Mouse (Mus musculus) liver, adult 2 months (tissue): ENCODE measurements around the gene Cdk1. TPM values are rescaled to one million over a fixed set of nuclear protein-coding genes. Genes with fewer than 3 reads are reported as not detected.

Experiments used
- DNase-seq: peaks from one replicate; pipeline ENCODE4 v3.0.0-alpha.2; 2011; ENCODE audit warnings: low read depth, low spot score; ENCODE audit errors: extremely low read depth
- H3K27ac ChIP-seq: fragments of 200-500 bp; replicated peaks from 2 replicates; pipeline ENCODE4 v1.5.1; 2012; ENCODE audit warnings: low read depth, mild to moderate bottlenecking, control low read depth, inconsistent platforms, low read length; ENCODE audit not compliant: insufficient read depth
- H3K27me3 ChIP-seq: fragments of 200-500 bp; 2 replicates; pipeline ENCODE4 v1.6.1; 2012; ENCODE audit warnings: mild to moderate bottlenecking, moderate library complexity, low read length, inconsistent platforms; ENCODE audit not compliant: control insufficient read depth, insufficient read depth
- H3K36me3 ChIP-seq: fragments of 200-500 bp; 2 replicates; pipeline ENCODE4 v1.6.1; 2012; ENCODE audit warnings: low read length, inconsistent platforms; ENCODE audit not compliant: control insufficient read depth, insufficient read depth
- H3K4me1 ChIP-seq: fragments of 200-500 bp; 2 replicates; pipeline ENCODE4 v1.6.1; 2011; ENCODE audit warnings: low read length; ENCODE audit not compliant: control insufficient read depth, insufficient read depth
- H3K4me3 ChIP-seq: fragments of 200-500 bp; 2 replicates; pipeline ENCODE4 v1.5.1; 2011; ENCODE audit warnings: low read depth, mild to moderate bottlenecking, control low read depth, low read length, moderate library complexity; ENCODE audit not compliant: insufficient read depth
- H3K79me2 ChIP-seq: fragments of 200-500 bp; 2 replicates; pipeline ENCODE4 v1.6.1; 2012; ENCODE audit warnings: inconsistent platforms, mild to moderate bottlenecking, low read length, moderate library complexity; ENCODE audit not compliant: control insufficient read depth, insufficient read depth
- H3K9ac ChIP-seq: fragments of 200-500 bp; 2 replicates; pipeline ENCODE4 v1.6.1; 2012; ENCODE audit warnings: low read depth, mild to moderate bottlenecking, control low read depth, inconsistent platforms, low read length
- CTCF ChIP-seq: fragments of 200-500 bp; IDR thresholded peaks from 2 replicates; pipeline ENCODE4 v1.5.1; 2011; ENCODE audit warnings: low read depth, low read length, control low read depth
- POLR2A ChIP-seq: fragments of 200-500 bp; IDR thresholded peaks from 2 replicates; pipeline ENCODE4 v1.6.1; 2011; ENCODE audit warnings: low read length, control low read depth; ENCODE audit not compliant: insufficient read depth; ENCODE audit errors: extremely low read depth
- WGBS: fragments of 180-500 bp; shearing (Covaris S2); methylation state at CpG from one replicate; pipeline ENCODE4 v1.1.7; 2018; 5-methylcytosine and 5-hydroxymethylcytosine counted together
- polyA plus RNA-seq: library from polyadenylated mRNA; depleted of rRNA; stranded (reverse); fragments of >200 nt; gene quantifications from 2 replicates; pipeline ENCODE4 v1.2.3, GENCODE M21; 2012
- total RNA-seq: library from RNA; depleted of rRNA; stranded (reverse); fragments of >200 nt; gene quantifications from 2 replicates; pipeline ENCODE4 v1.2.3, GENCODE M21; 2014

Cdk1 gene
- total and polyA plus RNA-seq, 2 experiments = 1.8 to 4.9 TPM

DNA sequence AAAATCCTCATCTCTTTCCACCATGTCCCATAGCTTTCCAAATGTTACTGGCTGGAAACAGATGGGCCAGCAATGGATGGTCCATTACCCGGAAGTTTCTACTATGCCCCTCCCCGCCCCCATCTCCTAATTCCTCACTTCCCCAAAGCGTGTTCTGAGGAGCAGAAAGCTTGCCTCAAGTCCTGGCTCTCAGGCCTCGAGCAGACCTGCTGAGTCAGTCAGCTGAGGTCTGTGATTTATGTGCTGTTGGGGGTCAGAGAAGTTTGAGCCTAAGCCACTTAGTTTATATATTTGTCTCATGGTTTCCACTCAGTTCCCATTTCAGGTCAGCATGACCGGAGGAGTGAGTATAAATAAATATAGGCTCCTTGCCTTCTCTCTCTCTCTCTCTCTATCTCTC, 43.6 kb downstream of the Cdk1 start:
- DNase-seq = no peak
- H3K27me3 ChIP-seq = no peaks in the 10 kb centered on the region
- TF ChIP-seq POLR2A = no peak
- TF ChIP-seq CTCF = no peak
- WGBS = 78% methylated on average over 5 of the region's 5 CpGs
- peaks cover 10% of the 10 kb centered on the region for H3K4me1 ChIP-seq
- no peak overlapping the region for H3K4me3 ChIP-seq
- no peaks in the 10 kb centered on the region for H3K36me3 ChIP-seq
- H3K9ac ChIP-seq = no peak overlapping the region
- no peak overlapping the region for H3K27ac ChIP-seq
- no peaks in the 10 kb centered on the region for H3K79me2 ChIP-seq

DNA sequence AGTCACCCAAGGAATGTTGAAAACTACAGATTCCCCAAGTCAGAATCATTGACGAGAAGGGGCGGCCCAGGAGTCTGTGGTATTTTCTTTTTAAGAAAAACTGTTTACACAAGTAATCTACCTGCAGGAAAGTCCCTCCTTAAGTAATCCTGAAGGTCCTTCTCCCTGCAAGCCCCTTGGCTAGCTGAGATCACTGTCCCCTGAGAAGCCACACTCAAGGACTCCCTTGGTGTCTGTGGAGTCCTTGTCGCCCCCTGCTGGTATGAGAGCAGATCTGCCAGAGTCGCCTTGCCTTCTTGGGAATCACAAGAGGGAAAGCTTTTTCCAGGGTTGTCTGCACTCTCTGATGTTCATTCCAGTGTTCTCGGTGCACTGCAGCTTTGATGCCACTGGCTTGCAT, 45.7 kb downstream of the Cdk1 start:
- H3K4me3 ChIP-seq = no peak overlapping the region
- H3K36me3 ChIP-seq = no peaks in the 10 kb centered on the region
- no peak overlapping the region for H3K9ac ChIP-seq
- no peaks in the 10 kb centered on the region for H3K27me3 ChIP-seq
- peak; percentile 57 for DNase-seq
- TF ChIP-seq POLR2A (no peak), CTCF (peak; percentile 93)
- 44% methylated on average over 5 of the region's 5 CpGs for WGBS
- H3K79me2 ChIP-seq = no peaks in the 10 kb centered on the region
- peaks cover 10% of the 10 kb centered on the region for H3K4me1 ChIP-seq
- no peak overlapping the region for H3K27ac ChIP-seq

DNA sequence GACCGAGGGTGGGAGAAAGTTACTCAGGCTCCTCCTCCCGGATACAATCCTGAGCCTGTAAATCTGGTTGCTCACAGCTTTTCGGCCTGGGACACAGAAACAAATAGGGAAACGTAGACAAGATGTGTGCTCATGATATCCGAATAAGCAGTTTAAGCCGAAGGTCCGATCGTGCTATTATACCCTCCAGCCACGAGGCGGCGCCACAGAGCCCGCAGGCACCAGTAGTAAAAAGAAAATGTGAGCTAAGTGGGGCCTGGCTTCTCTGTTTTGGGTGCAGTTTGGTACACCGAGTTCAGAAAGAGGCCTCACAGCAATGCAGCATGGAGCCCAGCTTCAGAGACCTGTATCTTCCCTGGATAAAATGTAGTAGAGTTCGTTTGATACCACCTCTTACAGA, 46.5 kb downstream of the Cdk1 start:
- H3K4me3 ChIP-seq = no peak overlapping the region
- H3K4me1 ChIP-seq = peaks cover 10% of the 10 kb centered on the region
- 0 out of 2 replicates have a peak overlapping the region, but pooled peaks have one; percentile 4 for H3K9ac ChIP-seq
- 22% methylated on average over 14 of the region's 14 CpGs for WGBS
- peak; percentile 47 for DNase-seq
- no peaks in the 10 kb centered on the region for H3K36me3 ChIP-seq
- TF ChIP-seq CTCF (peak; percentile 90), POLR2A (no peak)
- no peaks in the 10 kb centered on the region for H3K79me2 ChIP-seq
- H3K27me3 ChIP-seq = no peaks in the 10 kb centered on the region
- peak overlapping the region; percentile 56 for H3K27ac ChIP-seq

DNA sequence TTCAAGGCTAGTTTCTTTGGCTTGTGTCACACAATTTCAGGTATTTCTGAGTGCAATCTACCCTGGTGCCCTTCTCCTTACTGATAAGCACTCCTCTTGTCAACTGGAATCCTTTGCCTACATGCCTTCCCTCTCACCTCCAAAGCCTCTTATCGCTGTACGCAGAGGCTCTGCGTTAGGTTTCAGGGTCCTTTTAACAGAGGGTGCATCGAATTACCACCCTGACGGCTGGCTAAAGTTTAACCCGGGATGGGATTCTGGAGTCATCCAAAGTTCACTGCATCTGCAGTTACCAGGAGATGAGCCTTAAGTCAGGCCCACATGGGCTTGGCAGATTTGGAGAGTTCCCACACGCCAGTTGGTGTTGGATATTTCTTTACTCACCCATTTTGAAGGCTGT, 47.1 kb downstream of the Cdk1 start:
- peak; percentile 87 for DNase-seq
- WGBS = 20% methylated on average over 7 of the region's 7 CpGs
- peak overlapping the region; percentile 56 for H3K27ac ChIP-seq

DNA sequence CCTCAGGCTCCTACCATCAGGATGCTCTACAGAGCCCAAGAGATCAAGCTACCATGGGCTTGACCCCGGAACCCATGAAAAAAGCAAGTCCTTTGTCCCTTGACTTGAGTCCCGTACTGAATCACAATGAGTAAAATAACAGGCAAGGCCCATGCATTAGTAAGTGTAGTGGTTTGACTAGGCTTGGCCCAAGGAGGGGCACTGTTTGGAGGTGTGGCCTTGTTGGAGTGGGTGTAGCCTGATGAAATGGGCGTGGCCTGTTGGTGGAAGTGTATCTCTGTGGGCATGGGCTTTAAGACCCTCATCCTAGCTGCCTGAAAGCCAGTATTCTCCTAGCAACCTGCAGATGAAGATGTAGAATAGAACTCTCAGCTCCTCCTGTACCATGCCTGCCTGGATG, 47.9 kb downstream of the Cdk1 start:
- Histone ChIP-seq H3K9ac (no peak overlapping the region), H3K27me3 (no peaks in the 10 kb centered on the region), H3K36me3 (no peaks in the 10 kb centered on the region), H3K27ac (no peak overlapping the region), H3K4me1 (peaks cover 10% of the 10 kb centered on the region), H3K4me3 (no peak overlapping the region), H3K79me2 (no peaks in the 10 kb centered on the region)
- TF ChIP-seq CTCF (no peak), POLR2A (no peak)
- DNase-seq = no peak
- WGBS = 89% methylated on average over 3 of the region's 3 CpGs

More for the DNA sequence above, 47.1 kb downstream of the Cdk1 start:
- peaks cover 10% of the 10 kb centered on the region for H3K4me1 ChIP-seq
- TF ChIP-seq CTCF (no peak), POLR2A (no peak)
- H3K27me3 ChIP-seq = no peaks in the 10 kb centered on the region
- no peak overlapping the region for H3K9ac ChIP-seq
- no peaks in the 10 kb centered on the region for H3K36me3 ChIP-seq
- no peaks in the 10 kb centered on the region for H3K79me2 ChIP-seq
- no peak overlapping the region for H3K4me3 ChIP-seq

DNA sequence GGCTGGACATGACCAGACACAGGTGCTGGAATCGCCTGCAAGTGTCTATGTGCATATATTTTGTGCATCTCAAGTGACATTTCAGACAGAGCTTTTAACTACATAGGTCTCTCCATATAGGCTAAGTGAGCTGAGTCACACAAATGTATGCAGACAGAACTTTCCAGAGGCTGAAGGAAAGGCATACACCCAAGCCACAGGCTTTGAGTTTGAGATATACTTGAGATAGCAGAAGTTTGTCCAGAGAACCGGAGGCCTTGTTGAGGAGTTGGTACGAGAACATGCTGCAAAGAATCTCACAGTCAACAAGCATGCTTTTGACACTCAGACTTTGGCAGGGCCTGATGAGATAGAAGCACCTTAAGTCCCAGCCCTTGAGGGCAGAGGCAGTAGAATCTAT, 50.1 kb downstream of the Cdk1 start:
- Histone ChIP-seq H3K27me3 (no peaks in the 10 kb centered on the region), H3K36me3 (no peaks in the 10 kb centered on the region), H3K4me1 (peaks cover 14% of the 10 kb centered on the region), H3K79me2 (no peaks in the 10 kb centered on the region), H3K27ac (no peak overlapping the region), H3K4me3 (no peak overlapping the region), H3K9ac (no peak overlapping the region)
- 96% methylated on average over 3 of the region's 3 CpGs for WGBS
- no peak for DNase-seq
- no peak for TF ChIP-seq CTCF
- no peak for TF ChIP-seq POLR2A
